Mouse (Mus musculus): ENCODE measurements around the gene Polr2e. TPM values are rescaled to one million over a fixed set of nuclear protein-coding genes. Genes with fewer than 3 reads are reported as not detected.

The Polr2e gene
- total RNA-seq, 4 experiments from 2014 or later = 64.2 to 86.7 (median 75.4) TPM

GRCm38 (mm10) chr10:80035686-80036085 lies 3.9 kb downstream of the Polr2e start:
- DNase-seq (ENCODE audit: low spot score in 2 of 2) = no peak

GRCm38 (mm10) chr10:80035148-80035547 lies 4.4 kb downstream of the Polr2e start:
- no peak for DNase-seq (ENCODE audit: low spot score in 2 of 2)

DNA sequence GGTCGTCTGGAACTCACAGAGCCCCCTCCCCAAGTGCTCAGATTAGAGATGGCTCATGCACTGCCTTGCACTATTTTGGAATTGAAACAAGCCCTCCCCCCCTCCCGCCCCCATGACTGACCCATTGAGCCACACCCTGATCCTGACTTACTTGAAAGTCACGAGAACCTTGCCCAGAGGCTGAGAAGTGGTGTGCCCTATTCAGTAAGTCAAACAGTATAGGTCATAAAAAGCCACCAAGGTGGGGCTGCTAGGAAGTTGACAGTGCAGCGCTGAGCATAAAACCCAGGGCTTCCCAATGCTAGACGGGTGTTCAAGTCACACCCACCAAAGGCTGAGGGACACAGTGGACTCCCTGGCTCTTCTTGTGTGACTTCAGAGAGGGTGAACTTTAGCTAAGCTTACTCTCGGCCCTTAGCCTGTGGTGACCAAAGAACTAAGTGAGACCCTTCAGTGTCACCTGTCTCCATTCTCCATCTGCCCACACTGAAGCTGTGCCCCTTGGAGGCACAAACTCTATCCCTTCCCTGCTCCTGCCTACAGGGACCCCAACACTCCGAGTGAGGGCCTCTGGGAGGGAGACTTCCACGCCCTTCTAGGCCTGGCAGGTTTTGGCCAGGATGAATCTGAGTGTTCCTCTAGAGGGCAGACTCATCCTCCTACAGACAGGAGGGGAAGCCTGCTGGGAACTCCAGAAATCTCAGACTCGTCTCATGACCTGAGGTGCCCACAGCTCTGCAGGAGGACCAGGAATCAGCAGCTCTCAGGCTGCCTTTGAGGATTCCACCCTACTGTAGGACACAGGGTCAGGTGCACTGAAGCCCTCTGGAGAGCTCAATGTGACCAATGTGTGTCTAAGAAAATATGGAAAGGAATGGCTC lies 5.8 kb downstream of the Polr2e start:
- DNase-seq (ENCODE audit: low spot score in 2 of 2) = no peak

GRCm38 (mm10) chr10:80032799-80033480 lies 6.7 kb downstream of the Polr2e start:
- DNase-seq (ENCODE audit: low spot score in 2 of 2) = no peak

- DNase-seq (ENCODE audit: low spot score in 2 of 2) = no peak
Observed at GRCm38 (mm10) chr10:80030736-80031135, 8.9 kb downstream of the Polr2e start.

- no peak for DNase-seq (ENCODE audit: low spot score in 2 of 2)
Observed at GRCm38 (mm10) chr10:80030191-80030590, 9.4 kb downstream of the Polr2e start.

DNA sequence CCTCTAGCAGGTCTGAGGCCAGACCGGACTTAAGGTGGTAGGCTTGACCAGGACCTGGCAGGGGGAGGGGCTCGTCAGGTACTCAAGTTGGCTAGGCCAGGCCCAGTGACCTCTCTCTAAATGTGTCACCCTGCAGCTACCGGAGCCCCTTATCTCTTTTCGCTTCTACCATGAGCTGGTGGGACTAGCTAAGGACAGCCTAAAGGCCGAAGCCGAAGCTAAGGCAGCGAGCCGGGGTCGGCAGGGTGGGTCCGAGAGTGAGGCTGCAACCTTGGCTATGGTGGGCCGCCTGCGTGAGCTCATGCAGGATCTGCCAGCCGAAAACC lies 11.1 kb downstream of the Polr2e start:
- no peak for DNase-seq (ENCODE audit: low spot score in 2 of 2)

GRCm38 (mm10) chr10:80027681-80028520 lies 11.7 kb downstream of the Polr2e start:
- DNase-seq (ENCODE audit: low spot score in 2 of 2) = no peak

DNA sequence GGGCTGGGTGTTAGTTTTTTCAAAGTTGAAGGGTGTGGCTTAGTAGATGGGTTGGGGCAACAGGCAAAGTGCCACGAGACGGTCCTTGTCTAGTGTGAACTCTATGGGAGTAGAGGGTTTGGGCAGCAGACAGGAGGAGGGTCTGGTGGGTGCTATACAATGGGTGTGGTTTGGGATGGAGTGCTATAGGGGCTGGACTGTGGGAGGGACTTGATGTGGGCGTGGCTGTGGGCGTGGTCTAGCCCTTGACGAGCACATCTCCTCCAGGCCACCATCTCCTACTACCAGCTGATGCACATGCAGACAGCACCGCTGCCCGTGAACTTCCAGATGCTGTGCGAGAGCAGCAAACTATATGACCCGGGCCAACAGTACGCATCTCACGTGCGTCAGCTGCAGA lies 13.7 kb downstream of the Polr2e start:
- no peak for DNase-seq (ENCODE audit: low spot score in 2 of 2)

DNA sequence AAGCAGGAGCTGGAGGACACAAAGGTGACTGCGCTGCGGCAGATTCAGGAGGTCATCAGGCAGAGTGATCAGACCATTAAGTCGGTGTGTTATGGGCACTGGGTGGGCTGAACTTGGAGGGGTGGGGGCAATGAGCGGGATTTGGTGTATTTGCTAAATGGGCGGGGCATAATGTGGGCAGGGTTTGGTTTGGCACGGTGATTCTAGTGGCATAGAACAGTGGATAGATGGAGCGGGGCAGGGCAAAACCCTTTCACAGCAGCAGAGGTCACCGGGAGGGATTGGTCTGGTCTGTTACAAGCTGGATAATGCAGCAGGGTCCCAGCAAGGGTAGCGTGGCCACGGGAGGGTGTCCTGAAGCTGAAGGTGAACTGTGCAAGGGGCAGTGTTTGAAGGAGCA lies 14.1 kb downstream of the Polr2e start:
- no peak for DNase-seq (ENCODE audit: low spot score in 2 of 2)

DNA sequence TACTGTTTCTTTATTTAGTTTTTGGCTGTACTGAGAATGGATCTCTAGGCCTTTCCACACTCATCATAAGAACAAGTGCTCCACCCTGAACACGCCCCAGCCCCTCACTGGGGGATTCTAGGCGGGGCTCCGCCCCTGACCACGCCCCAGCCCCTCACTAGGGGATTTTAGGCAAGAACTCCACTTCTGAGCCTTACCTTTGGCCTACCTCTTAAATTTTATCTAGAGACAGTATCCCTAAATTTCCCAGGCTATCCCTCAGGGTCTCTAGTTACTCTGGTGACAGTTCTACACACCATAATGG lies 14.6 kb downstream of the Polr2e start:
- no peak for DNase-seq (ENCODE audit: low spot score in 2 of 2)

GRCm38 (mm10) chr10:80024229-80025043 lies 15.2 kb downstream of the Polr2e start:
- DNase-seq (ENCODE audit: low spot score in 2 of 2) = no peak

GRCm38 (mm10) chr10:80023758-80024157 lies 15.8 kb downstream of the Polr2e start:
- DNase-seq (ENCODE audit: low spot score in 2 of 2) = no peak

DNA sequence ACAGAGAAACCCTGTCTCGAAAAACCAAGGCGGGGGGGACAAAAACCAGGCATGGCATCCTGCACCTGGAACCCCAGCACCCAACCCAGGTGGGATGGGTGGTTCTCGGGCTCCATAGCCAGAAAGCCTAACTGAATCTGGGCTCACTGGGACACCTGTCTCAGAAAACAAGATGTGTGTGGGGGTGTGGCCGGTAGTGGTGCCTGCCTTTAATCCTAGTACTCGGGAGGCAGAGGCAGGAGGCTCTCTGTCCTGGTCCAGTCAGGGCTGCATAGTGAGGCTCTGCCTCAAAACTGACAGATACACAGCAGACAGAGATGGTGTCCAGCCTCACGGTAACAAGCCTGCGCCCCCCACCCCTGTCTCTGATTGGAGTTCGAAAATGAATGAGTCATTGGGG lies 16.8 kb downstream of the Polr2e start:
- DNase-seq (ENCODE audit: low spot score in 2 of 2) = no peak

GRCm38 (mm10) chr10:80022164-80022563 lies 17.4 kb downstream of the Polr2e start:
- DNase-seq (ENCODE audit: low spot score in 2 of 2) = no peak

- no peak for DNase-seq (ENCODE audit: low spot score in 2 of 2)
Observed at GRCm38 (mm10) chr10:80021320-80021641, 18.3 kb downstream of the Polr2e start.

GRCm38 (mm10) chr10:80020603-80021319 lies 18.8 kb downstream of the Polr2e start:
- DNase-seq (ENCODE audit: low spot score in 2 of 2) = no peak

DNA sequence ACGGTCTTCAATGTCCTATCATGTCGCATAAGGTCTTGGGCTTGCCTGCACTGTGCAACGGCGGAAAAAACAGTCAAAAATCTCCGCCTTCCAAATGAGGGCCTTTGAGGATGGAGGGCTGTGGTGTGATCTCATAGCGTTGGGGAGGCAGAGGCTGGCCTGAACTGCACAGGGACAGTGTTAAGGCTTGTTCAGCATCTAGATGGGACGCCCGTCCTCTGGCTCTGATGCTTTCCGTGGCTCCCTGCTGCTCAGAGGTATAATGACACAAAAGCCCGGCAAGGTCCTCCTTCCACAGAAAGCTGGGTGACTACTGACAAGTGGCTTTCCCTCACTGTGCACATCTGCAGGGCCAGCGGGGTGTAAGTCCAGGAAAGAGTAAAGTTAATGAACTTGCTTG lies 19.4 kb downstream of the Polr2e start:
- DNase-seq (ENCODE audit: low spot score in 2 of 2) = no peak

- no peak for DNase-seq (ENCODE audit: low spot score in 2 of 2)
Observed at GRCm38 (mm10) chr10:80019471-80020131, 20.0 kb downstream of the Polr2e start.

GRCm38 (mm10) chr10:80018739-80019297 lies 20.8 kb downstream of the Polr2e start:
- DNase-seq (ENCODE audit: low spot score in 2 of 2) = no peak

All from layer of hippocampus, adult 8-10 months (tissue).